8 mouse cellular contexts compared by ENCODE assay signal in the genomic region with DNA sequence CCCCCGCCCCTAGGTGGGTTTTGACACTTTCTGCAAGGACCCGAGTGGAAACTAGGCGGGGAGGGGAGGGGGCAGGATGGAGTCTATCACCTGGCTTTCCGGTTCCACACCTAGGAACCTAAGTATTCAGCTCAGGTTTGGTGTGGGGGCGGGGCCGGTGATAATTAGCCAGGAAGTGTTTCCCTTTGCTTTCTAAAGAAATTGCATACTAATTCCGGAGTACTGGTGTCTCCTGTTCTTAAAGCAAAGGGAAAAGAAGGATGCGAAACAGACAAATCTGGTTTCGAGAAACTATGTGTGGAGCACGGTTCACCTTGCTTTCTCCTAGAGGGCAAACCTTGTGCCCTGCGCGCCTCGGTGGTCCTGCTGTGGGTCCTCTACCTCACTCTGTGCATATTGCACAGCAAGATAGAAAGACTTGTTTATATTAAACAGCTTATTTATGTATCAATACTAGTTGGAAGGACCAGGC. TPM values are rescaled to one million over a fixed set of nuclear protein-coding genes. Genes with fewer than 3 reads are reported as not detected.
DNase-seq lines count a peak whose midpoint lies in the region; ATAC-seq lines count a peak whose summit lies in the region.

No protein-coding gene starts in this region.

- H3K36me3 ChIP-seq in embryonic facial prominence, embryonic 11.5 days (replicated peaks; ENCODE audit: control insufficient read depth, insufficient read depth, low read depth, low read length) = no peaks in the 10 kb centered on the region
- H3K36me3 ChIP-seq in intestine, embryonic 14.5 days (ENCODE audit: control insufficient read depth, insufficient read depth, low read length) = no peaks in the 10 kb centered on the region
- H3K36me3 ChIP-seq in lung, embryonic 15.5 days = no peaks in the 10 kb centered on the region

- H3K9me3 ChIP-seq in embryonic facial prominence, embryonic 11.5 days (replicated peaks; ENCODE audit: control insufficient read depth, low read length) = no peaks in the 10 kb centered on the region
- H3K9me3 ChIP-seq in intestine, embryonic 14.5 days (ENCODE audit: control insufficient read depth, low read length) = no peaks in the 10 kb centered on the region
- H3K9me3 ChIP-seq in lung, embryonic 15.5 days = no peaks in the 10 kb centered on the region

- no peak for ATAC-seq in embryonic facial prominence, embryonic 11.5 days (replicated peaks; ENCODE audit: insufficient number of reproducible peaks, low FRiP score, low TSS enrichment, low read depth)
- 0 out of 2 replicates have a peak, but pooled peaks have one; percentile 4 for ATAC-seq in intestine, embryonic 14.5 days (replicated peaks; ENCODE audit: low FRiP score, low TSS enrichment, low read depth)
- ATAC-seq in lung, embryonic 15.5 days (ENCODE audit: borderline replicate concordance, extremely low read depth, low FRiP score, low TSS enrichment) = no peak
- ATAC-seq in erythroid progenitor cell, adult 5-6 weeks (replicated peaks; ENCODE audit: low FRiP score, poor library complexity, severe bottlenecking) = no peak
- no peak for ATAC-seq in erythroblast, adult 5-6 weeks (replicated peaks; ENCODE audit: low FRiP score, poor library complexity, severe bottlenecking)

- WGBS in embryonic facial prominence, embryonic 11.5 days = 4% methylated on average over 13 of the region's 13 CpGs
- WGBS in intestine, embryonic 14.5 days = 9% methylated on average over 13 of the region's 13 CpGs
- 4% methylated on average over 12 of the region's 13 CpGs for WGBS in lung, embryonic 15.5 days

- H3K9ac ChIP-seq in embryonic facial prominence, embryonic 11.5 days (replicated peaks; ENCODE audit: low read length) = no peak overlapping the region
- H3K9ac ChIP-seq in intestine, embryonic 14.5 days (ENCODE audit: low read length) = no peak overlapping the region; the same call in 1 of the 2 replicates
- H3K9ac ChIP-seq in lung, embryonic 15.5 days = no peak overlapping the region

- peak overlapping the region; percentile 50 for H3K4me3 ChIP-seq in embryonic facial prominence, embryonic 11.5 days (ENCODE audit: low read depth, low read length)
- H3K4me3 ChIP-seq in intestine, embryonic 14.5 days (ENCODE audit: low read depth, low read length) = peak overlapping the region; percentile 50
- H3K4me3 ChIP-seq in lung, embryonic 15.5 days = peak overlapping the region; percentile 59

- peak overlapping the region; percentile 95 for H3K4me2 ChIP-seq in embryonic facial prominence, embryonic 11.5 days (ENCODE audit: low read depth, low read length)
- peak overlapping the region; percentile 96 for H3K4me2 ChIP-seq in intestine, embryonic 14.5 days (ENCODE audit: low read length)
- peak overlapping the region; percentile 98 for H3K4me2 ChIP-seq in lung, embryonic 15.5 days

- H3K4me1 ChIP-seq in embryonic facial prominence, embryonic 11.5 days (ENCODE audit: control insufficient read depth, insufficient read depth, low read length) = peaks cover 13% of the 10 kb centered on the region
- peaks cover 21% of the 10 kb centered on the region for H3K4me1 ChIP-seq in intestine, embryonic 14.5 days (replicated peaks; ENCODE audit: control insufficient read depth, insufficient read depth, low read length)
- H3K4me1 ChIP-seq in lung, embryonic 15.5 days = peaks cover 50% of the 10 kb centered on the region

- peak; percentile 35 for DNase-seq in ES-CJ7 (ENCODE audit: low read depth, low spot score)
- no peak for DNase-seq in embryonic facial prominence, embryonic 11.5 days (ENCODE audit: low spot score)
- peak; percentile 64 for DNase-seq in intestine, embryonic 14.5 days (ENCODE audit: low spot score)
- DNase-seq in adrenal gland, postnatal 4 days (ENCODE audit: low spot score in 2 of 2) = no peak
- DNase-seq in testis, postnatal 14 days (ENCODE audit: low spot score) = no peak

- H3K27me3 ChIP-seq in embryonic facial prominence, embryonic 11.5 days (ENCODE audit: control insufficient read depth, insufficient read depth, low read length) = peaks cover 66% of the 10 kb centered on the region
- peaks cover 68% of the 10 kb centered on the region for H3K27me3 ChIP-seq in intestine, embryonic 14.5 days (replicated peaks; ENCODE audit: control insufficient read depth, insufficient read depth, low read length)
- peaks cover 55% of the 10 kb centered on the region for H3K27me3 ChIP-seq in lung, embryonic 15.5 days

- H3K27ac ChIP-seq in embryonic facial prominence, embryonic 11.5 days (replicated peaks; ENCODE audit: low read depth, low read length) = no peak overlapping the region
- H3K27ac ChIP-seq in intestine, embryonic 14.5 days (ENCODE audit: low read depth) = no peak overlapping the region
- no peak overlapping the region for H3K27ac ChIP-seq in lung, embryonic 15.5 days

RNA-seq across cellular contexts. Expression of gene Adrb1, which starts 2.2 kb away (rescaled TPM):
- 0.40 and 0.42 TPM in 2 replicates for polyA plus RNA-seq in embryonic facial prominence, embryonic 11.5 days (2014; fragmentation: Nextera tagmentation; extraction: Ambion mirVana)
- 0.67 and 0.76 TPM in 2 replicates for polyA plus RNA-seq in intestine, embryonic 14.5 days (2014; fragmentation: Nextera tagmentation; extraction: Ambion mirVana)
- polyA plus RNA-seq in lung, embryonic 15.5 days (2015; fragmentation: Nextera tagmentation; extraction: Ambion mirVana) = 1.4 and 1.5 TPM in 2 replicates
- total RNA-seq in erythroid progenitor cell, adult 5-6 weeks (2015; ENCODE audit: low replicate concordance) = not detected in 2 replicates
- 0.45 TPM in 1 of 2 replicates, not detected in the other for total RNA-seq in erythroid progenitor cell, adult 5-6 weeks (2017; ENCODE audit: low replicate concordance)
- 1 to 10 TPM; 2.8 to 2.9 TPM for total RNA-seq in adrenal gland, postnatal 4 days (2021)
- total RNA-seq in erythroblast, adult 5-6 weeks (2015; ENCODE audit: low replicate concordance) = not detected in 2 replicates
- not detected in 2 replicates for total RNA-seq in erythroblast, adult 5-6 weeks (2017; ENCODE audit: low replicate concordance)

Comparison
In these comparisons a context has a peak if more than half of its experiments do, and no peak if none do; other contexts are left out.
1. DNase-seq: peak in ES-CJ7 (single experiment) and intestine, embryonic 14.5 days (single experiment); none in embryonic facial prominence, embryonic 11.5 days (single experiment), adrenal gland, postnatal 4 days (0 of 2) and testis, postnatal 14 days (single experiment).
2. Peak in every context shown above with its lines, with median percentiles within 50 percentile points of each other: H3K4me2 ChIP-seq and H3K4me3 ChIP-seq.